Mouse (Mus musculus): ENCODE data around the gene Dync1li1.

Gene Dync1li1

DNA sequence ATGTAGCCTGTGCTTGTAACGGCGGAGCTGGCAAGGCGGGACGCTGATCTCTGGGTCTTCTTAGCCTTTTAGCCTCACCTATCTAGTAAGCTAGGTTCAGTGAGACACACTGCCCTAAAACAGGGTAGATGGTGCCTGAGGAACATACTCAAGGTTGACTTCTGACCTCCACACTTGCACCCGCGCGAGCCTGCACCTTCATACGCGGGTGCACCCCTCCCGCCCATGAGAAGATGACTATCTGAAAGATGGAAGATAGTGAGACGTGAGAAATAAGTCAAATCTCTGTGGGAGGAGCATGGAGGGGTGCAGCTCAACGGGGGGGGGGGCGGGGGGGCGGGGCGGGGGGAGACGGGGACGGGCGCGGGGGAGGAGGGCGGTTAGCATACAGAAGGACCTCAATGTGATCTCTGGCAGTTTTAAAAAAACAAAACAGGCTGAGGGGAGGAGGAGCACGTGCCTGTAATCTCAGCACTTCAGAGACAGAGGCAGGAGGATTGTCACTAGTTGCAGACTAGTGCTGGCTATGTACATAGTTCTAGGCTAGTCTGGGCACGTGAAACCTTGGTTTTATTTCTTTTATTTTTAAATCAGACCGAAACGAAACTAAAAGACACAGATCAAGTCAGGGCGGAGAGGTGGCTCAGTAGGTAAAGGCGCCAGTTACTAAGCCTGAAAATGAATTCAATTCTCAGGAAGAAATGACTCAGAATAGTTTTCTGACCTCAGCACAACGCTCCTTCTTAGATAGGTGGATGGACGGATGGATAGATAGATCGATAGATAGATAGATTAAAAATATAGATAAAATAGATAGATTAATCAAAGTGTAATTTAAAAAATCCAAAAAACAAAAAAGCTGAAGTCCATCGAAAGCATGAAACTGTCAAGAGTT is 41.6 kb downstream of the Dync1li1 start:
- peak; percentile 68 for DNase-seq (ENCODE audit: low read depth, low spot score)

DNA sequence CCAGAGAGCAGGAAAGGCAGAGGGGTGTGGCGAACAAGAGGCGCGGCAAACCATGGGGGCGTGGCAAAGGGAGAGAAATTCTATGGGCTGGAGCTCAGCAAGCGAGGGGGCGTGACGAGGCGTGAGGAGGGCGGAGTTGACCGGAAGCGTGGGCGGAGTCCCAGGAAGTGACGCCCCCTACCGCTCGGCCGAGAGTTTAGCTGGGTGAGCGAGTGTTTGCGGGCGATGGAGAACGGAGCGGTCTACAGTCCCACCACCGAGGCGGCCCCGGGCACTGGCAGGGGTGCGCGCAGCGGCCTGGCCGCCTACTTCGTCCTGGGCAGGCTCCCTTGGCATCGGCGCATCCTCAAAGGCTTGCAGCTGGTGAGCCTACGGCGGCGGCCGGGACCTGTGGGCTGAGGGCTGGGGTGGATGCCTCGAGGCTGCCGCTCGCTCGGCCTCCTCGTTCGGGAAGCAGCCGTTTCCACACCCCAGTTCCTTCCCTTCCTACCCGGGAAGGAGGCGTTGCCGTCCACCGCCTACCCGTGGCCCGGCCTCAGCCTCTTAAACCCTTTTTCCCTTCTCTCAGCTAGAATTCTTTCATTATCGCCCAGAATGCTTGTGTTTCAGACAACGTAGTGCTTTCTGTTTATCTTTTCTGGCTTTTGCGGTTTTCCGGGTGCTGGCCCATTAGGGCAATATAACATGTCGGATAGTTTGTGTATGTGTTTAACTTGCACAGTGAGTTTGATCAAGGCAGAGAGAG is 42.6 kb downstream of the Dync1li1 start, which contains the start of gene Cmtm6:
Gene Cmtm6, plus strand, starts transcription at position 106 of the 745 bp plus-strand sequence.
- DNase-seq (ENCODE audit: low read depth, low spot score), result peak; percentile 97

DNA sequence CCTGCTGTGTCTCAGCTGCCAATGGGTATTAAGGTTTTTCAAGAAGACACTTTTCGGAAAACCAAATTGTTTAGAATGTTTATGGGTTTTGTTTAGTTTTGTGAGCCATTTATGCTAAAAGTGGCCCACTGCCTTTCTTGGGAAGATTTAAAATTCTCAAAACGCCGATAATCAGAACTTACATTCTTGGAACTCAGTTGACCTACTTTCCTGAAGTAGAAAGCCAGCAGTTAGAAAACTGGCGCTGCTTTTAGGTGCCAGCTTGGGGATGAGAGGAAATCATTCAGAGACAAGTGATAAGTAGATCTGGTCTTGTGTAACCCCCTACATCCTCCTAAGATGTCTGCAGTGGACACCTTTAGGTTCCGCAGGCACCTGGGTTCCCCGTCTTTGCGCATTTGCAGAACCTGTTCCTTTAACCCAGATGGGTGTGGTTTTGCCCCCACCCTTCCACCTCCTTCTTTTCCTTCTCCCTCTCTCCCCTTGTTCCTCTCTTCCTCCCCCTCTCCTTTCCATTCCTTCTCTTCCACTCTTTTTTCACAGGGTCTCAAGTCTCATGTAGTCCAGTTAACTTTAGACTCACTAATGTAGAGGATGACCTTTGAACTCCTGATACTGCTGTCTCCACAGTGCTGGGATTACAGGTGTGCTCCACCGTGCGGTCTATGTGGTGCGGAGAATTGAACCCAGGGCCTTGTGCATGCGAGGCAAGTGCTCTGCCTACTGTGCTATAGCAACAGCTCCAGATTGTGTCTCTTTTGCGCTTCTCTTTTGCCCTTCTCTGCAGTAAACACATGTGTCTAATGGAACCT is 43.5 kb downstream of the Dync1li1 start:
- DNase-seq (ENCODE audit: low read depth, low spot score), result peak; percentile 68

DNA sequence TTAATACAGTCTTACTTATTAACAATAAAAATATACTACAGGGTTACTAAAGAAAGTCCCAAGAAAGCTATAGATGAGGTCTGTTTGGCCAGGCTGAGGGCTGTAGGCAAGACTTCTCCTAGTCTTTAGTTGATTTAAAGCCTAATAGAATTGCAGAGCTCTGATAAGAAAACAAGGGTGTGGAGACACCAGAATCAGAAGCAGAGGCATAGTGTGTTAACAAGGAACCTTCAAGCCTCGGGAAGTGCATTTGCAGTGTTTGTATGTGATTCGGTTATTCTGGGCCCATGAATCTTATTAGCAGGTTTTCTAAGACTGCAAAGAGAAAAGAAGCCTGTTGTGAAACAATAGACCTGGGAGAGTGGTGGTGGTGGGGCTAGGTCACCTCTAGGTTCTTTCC is 44.6 kb downstream of the Dync1li1 start:
- DNase-seq (ENCODE audit: low read depth, low spot score), result no peak

DNA sequence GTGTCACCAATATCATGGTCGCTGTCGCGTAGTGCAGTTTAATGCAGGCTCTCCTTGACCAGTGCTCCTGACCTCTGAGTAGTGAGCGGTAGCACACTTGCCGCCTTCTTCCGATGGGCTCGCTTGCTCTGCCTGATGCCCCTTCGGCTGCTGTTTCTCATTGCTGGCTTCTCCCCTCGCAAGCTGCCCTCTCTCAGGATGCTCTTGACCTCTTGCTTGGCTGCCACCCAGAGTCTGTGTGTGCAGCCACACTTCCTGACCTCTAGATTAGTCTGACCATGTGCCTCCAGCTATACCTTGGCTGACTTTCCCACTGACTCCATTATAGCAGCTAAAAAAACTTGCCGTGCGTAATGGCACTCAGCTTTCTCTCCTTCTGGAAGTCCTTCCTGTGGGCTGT is 47.9 kb downstream of the Dync1li1 start:
- DNase-seq (ENCODE audit: low read depth, low spot score), result no peak

DNA sequence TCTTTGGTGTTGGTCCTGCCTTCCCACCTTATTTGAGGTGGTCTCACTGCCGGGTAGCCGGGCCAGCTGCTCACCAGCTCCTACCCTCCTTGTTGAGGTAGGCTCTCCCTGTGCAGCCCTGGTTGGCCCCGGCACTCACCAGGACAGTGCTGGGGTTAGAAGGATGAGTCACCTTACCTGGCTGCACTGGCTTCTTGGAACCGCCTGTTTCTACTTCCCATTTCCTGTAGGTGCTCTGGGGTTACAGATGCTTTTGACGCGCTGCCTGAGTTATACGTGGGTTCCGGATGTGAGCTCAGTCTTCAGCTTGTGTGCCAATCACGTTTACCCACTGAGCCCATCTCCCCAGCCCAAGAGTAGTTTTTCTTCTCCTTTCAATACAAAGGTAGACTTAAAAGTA is 51.7 kb downstream of the Dync1li1 start:
- DNase-seq (ENCODE audit: low read depth, low spot score), result no peak

DNA sequence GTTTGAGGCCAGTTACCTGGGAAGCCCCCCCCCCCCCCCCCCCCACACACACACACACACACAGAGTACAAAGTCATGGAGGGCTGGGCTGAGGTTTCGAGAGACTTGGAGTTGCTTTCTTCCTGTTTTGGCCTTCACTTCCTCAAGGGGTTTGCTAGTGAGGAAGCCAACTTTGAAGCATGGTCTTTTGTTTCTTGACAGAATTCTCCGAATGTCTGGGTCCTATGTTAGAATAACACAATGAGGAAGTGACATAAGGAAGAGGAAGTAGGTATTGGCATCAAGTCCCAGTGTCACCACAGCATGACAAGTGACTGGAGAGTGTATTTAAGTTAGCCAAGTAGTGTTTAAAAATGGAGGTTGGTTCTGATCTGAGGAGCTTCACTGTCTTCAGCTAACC is 54.1 kb downstream of the Dync1li1 start:
- peak; percentile 82 for DNase-seq (ENCODE audit: low read depth, low spot score)

DNA sequence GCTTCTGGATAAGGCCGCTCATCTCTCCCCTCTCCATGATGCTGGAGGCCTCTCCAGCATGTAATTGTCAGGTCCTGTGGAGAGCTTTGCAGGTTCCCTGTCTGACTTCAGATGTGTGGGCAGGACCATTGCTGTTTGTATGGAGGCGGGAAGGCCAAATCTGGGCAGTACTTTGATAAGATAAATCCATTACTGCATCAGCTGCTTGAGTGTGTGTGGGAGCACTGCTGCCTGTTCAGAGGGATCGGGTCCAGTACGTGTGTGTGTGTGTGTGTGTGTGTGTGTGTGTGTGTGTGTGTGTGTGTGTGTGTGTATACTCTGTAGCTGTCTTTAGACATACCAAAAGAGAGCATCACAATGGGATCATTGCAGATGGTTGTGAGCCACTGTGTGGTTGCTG is 56.6 kb downstream of the Dync1li1 start:
- no peak for DNase-seq (ENCODE audit: low read depth, low spot score)

DNA sequence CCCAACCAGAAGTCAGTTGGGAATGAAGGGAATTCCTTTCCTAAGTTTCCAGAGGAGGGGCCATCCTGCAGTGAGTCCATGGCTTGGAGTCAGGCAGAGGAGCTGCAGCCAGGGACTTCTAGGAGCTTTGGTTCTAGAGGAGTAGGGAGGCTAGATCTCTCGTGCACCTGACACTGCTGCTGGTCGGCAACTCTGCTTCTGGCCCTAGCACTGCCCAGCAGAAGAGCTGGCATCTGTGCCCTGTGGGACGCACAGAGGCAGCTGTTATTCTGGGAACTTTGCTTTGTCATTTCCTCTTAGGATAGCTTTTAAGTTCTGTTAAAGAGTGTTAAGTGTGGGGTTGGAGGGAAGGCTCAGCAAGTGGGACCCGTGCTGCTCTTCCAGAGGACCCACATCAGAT is 57.1 kb downstream of the Dync1li1 start:
- no peak for DNase-seq (ENCODE audit: low read depth, low spot score)

DNA sequence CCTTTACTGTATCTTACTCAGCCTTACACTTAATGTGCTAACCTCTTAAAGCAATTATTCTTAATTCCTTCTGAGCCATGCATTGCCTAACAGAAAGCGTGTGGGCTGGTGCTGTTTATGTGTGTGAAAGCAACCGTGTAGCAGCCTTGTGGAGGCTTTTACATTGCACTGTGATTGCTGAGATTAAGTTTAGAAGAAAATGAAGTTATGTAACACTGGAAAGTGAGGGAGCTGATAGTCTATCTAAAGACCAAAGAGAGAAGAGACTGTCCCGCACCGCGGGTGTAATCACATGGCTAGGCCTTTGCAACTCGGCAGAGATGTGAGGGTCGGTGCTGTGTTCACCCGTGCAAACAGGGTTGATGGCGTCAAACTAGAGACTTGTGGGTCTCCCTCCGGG is 58.4 kb downstream of the Dync1li1 start:
- DNase-seq (ENCODE audit: low read depth, low spot score), result no peak

DNA sequence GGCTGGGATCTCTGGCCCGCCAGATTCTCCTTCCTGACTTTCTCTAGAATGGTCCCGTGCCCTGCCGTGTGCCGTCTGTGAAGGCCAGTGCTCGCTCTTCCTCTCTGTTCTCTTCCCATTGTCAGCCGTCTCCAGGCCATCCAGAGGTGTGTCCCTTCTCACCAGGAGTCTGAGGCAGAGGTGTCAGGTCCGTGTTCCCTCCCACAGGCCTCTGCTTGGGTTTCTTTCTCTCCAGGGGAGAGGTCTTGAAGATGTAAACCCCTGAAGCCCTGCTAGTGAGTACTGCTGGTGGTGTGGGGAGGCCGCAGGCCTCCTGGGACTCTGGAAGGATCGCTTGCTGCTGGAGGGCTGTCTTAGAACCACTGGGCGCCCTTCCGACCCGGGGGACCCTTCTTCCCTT is 58.9 kb downstream of the Dync1li1 start:
- DNase-seq (ENCODE audit: low read depth, low spot score), result no peak

DNA sequence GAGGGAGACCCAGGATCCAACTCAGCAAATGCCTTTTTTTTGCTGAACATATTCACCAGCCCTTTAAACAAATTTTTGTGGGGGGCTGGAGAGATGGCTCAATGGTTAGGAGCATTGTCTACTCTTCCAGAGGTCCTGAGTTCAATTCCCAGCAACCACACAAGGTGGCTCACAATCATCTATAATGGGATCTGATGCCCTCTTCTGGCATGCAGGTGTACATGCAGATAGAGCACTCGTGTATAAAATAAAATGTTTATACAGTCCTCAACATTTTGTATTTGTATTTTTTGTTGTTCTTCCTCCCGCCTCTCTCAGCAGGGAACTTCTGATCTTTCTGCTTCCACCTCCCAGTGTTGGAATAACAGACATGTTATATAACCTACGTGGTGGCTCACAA is 63.0 kb downstream of the Dync1li1 start:
- peak; percentile 47 for DNase-seq (ENCODE audit: low read depth, low spot score)

DNA sequence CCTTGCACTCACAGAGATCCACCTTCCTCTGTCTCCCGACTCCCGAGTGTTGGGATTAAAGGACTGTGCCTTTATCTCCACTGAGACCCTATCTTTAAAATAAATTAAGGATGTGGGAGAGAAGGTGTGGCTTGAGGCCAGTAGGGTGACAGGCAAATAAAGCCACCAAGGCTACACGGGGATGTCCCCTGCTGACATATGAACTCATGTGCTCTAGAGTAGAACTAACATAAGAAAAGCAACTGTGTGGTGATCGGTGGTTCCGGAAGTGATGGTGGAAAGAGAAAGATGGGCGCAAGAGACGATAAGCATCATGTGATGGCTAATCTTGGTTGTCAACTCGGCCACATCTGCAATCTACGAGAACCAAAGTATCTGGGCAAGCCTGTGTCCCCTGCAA is 63.7 kb downstream of the Dync1li1 start:
- DNase-seq (ENCODE audit: low read depth, low spot score), result peak; percentile 81

DNA sequence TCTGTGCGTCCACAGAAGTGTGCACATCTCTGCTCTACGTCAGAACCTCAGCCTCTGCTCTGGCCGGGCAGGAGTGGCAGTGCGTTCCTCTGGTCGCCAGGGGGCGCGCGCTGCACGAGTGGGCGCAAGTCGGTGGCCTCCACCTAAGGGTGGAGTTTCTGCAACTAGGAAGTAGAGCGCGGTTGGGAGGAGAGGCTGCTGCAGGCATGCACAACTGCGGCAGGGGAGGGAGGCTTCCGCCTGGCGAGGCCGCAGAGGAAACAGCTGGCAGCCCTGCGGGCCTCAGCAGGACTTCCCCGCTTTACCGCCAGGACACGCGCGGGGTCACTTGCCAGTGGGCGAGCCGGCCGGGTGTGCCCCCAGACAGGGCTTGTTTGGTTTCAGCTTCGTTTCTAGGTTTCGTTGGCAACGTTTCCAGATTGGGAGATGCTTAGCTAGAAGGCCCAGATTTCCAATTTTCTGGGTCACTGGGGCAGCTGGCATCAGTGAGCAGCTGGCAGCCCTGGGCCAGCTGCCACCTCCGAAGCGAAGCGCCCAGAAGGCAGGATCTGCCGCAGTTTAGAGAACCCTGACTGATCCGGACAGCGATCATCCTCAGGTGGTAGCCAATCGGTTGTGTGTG is 64.4 kb downstream of the Dync1li1 start:
- DNase-seq (ENCODE audit: low read depth, low spot score), result peak; percentile 97

DNA sequence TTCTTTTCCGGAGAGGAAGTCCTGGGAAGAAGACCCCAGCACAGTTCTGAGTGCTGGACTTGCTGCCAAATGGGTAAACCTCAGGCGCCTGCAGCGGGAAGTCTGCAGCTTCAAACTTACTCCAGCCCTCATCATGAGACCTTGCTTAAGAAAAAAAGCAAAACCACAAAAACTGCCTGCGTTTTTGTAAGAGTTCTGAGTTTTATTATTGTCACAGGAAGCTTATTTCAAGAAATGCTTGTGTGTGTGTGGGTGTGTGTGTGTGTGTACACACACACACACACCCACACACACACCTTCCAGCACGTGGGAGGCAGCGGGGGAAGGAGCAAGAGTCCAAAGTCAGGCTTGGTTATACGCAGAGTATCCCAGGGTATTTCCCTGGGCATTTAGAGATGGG is 69.7 kb downstream of the Dync1li1 start:
- DNase-seq (ENCODE audit: low read depth, low spot score), result no peak

DNA sequence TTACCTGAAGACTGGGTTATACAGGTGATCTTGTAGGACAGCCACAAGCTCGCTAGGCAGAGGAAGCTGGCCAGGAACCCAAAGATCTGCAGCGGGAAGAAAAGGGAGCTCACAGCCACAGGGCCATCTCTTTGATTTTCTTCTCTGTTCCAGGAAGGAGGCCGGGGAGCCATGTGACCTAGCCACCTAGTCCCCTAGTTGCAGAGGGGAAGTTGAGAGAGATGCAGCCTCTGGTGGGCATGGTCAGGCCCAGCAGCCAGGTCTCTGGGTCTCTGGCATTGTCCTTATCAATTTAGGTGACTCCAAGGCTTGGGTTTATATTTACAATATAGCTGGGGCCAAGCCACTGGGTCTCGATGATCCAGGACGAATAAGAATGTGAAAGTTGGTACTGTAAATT is 70.2 kb downstream of the Dync1li1 start:
- DNase-seq (ENCODE audit: low read depth, low spot score), result no peak

DNA sequence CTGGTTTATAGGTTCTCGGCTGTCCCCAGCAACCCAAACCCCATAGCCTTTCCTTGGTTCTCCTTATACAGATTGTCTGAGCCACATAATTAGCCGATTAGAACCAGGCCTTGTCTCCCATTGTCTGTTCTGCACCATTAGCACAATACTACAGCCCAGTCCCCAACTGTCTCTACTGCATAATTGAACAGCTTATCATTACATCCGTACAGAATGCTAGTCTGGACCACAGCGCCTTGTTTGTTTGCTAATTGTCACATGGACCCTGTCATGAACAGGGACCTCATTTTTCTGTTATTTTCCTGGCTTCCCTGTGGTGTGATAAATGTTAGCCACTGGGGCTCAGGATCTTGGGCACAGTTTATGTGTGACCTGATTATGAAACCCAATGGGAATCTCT is 71.3 kb downstream of the Dync1li1 start:
- DNase-seq (ENCODE audit: low read depth, low spot score), result no peak

DNA sequence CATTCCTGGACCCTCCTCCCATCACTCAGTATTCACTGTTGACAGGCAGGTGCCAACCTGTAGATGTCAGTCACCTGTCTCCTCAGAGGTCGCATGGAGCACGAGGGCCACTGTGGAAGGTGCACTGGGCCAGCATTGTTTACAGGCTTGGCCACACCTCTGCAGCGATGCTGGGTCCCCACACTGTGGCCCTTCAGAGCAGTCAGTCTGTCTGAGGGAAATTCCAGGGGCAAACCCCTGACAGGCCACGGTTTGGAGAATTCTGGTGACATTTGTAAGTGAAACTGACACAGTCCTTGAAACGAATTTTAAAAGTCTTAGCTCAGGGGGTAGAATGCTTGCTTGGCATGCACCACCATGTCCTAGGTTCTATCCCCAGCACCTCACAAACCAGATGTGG is 71.8 kb downstream of the Dync1li1 start:
- DNase-seq (ENCODE audit: low read depth, low spot score), result peak; percentile 72

DNA sequence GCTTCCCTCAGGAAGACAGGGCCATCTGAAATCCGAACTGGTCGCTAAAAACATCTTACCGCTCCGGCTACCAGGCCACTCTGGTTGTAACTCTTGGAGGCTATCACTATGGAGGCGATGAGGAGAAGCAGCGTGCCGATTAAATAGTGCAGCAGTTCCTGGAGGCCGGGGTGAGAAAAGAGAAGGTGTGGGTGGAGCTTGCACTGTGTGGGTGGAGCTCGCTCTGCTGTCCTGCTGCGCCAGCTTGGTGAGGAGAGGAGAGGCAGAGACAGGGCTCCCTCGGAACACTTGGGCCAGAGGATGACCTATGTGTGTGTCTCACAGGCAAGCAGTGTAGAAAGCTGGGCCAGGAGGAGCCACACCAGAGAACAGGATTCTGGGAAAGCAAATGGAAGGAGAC is 73.3 kb downstream of the Dync1li1 start:
- no peak for DNase-seq (ENCODE audit: low read depth, low spot score)

DNA sequence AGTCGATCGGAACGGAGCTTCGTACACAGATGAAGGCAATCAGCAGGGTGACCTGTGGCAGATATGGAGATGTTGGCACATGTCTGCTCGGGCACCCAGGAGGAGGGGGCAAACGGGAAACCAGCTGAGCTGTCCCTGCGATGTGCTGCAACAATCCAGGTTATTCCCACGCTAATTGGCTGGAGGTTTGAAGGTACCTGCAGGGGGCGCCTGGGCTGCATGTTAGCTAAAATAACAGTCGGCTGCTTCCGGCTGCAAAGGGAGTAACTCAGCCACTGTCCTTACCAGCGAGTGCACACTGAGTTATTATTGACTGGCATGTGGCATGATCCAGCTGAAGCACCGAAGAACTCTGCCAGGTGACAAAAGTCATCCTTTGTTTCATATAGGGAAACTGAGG is 74.8 kb downstream of the Dync1li1 start:
- DNase-seq (ENCODE audit: low read depth, low spot score), result no peak

DNA sequence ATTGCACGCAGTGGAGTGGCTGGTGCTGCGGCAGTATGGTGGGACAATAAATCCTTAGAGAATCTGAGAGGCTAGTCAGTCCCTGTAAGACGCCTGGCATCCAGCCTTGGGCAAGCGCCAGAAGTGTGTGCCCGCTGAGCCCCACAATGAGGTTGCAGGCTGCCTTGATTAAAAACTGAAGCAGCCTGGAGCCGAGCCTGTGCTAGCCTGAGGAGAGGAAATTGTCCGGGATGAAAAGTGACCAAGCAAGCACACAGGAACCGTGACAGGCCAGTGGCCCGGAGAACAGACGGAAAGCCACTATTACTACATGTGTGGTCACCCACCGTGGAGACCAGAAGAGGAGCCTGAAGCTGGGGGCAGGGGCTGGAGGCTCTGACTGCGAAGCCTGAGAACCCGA is 78.4 kb downstream of the Dync1li1 start:
- no peak for DNase-seq (ENCODE audit: low read depth, low spot score)

DNA sequence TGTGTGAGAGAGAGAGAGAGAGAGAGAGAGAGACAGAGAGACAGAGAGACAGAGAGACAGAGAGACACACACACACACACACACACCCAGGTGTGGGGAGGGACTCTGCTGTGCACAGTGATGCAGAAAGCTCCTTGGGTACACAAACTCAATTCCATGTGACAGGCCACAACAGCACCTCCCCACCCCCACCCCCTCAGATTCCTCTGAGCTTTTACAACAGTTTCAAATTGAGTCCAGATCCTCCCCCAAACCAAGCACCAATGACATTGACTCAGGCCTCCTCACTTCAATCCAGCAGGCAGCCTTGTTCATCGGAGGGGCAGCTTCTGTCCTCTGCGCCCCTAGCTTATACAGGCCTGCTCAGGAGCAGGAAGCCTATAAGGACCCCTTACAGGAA is 78.9 kb downstream of the Dync1li1 start:
- peak; percentile 41 for DNase-seq (ENCODE audit: low read depth, low spot score)

All from A20 (cell line).